Mouse (Mus musculus) forebrain, embryonic 14.5 days (tissue): ENCODE measurements around the gene Mpp4. TPM values are rescaled to one million over a fixed set of nuclear protein-coding genes. Genes with fewer than 3 reads are reported as not detected.

ENCODE experiments used
- polyA plus RNA-seq: library from polyadenylated mRNA; unstranded; fragments of >200 nt; fragmentation: Nextera tagmentation; extraction: Ambion mirVana; gene quantifications from 2 replicates; pipeline ENCODE4 v1.2.1, GENCODE M21; 2014

The Mpp4 gene
- polyA plus RNA-seq, 1 experiment from 2014 or later = 0.60 TPM

Other genes with a start within 250 kb of the Mpp4 start
- 17.9 and 20.9 TPM in 2 replicates for gene Trak2, start 190.0 kb downstream of the Mpp4 start, polyA plus RNA-seq
- 96.7 and 107 TPM in 2 replicates for gene Stradb, start 189.9 kb downstream of the Mpp4 start, polyA plus RNA-seq
- 4.7 TPM in 1 of 2 replicates, not detected in the other for gene C2cd6, start 68.5 kb downstream of the Mpp4 start, polyA plus RNA-seq
- gene Tmem237, start 43.0 kb downstream of the Mpp4 start, polyA plus RNA-seq = 34.8 and 61.9 TPM in 2 replicates
- gene Als2, start 73.8 kb upstream of the Mpp4 start, polyA plus RNA-seq = 10.7 and 17.4 TPM in 2 replicates
- gene Cdk15, start 93.5 kb upstream of the Mpp4 start, polyA plus RNA-seq = 0.28 and 0.30 TPM in 2 replicates